Mouse (Mus musculus) telencephalon, adult 2 months (tissue): ENCODE measurements at regions not wholly inside any gene's neighbourhood (a gene's known extent, or its start where the extent isn't known, plus 50 kb on each side); places are given as distances from the start of the nearest gene placed in this dataset.
A peak's percentile ranks its signal among the peaks of the same experiment; 100 is the strongest.

ENCODE experiments used
- DNase-seq: peaks from one replicate; pipeline ENCODE4 v3.0.0-alpha.2; 2011; ENCODE audit warnings: low read depth, low spot score

GRCm38 (mm10) chr2:12815339-12815738 lies 108.5 kb upstream of the Pter start:
- DNase-seq = peak; percentile 34

- no peak for DNase-seq
These were observed 97.9 kb upstream of the Pter start for GRCm38 (mm10) chr2:12825902-12826301.

GRCm38 (mm10) chr2:12833579-12833978 lies 90.3 kb upstream of the Pter start:
- no peak for DNase-seq

- DNase-seq = no peak
These were observed 57.3 kb upstream of the Pter start for GRCm38 (mm10) chr2:12866543-12866942.

- DNase-seq = no peak
These were observed 55.1 kb upstream of the Pter start for GRCm38 (mm10) chr2:12868772-12869171.
